Mouse (Mus musculus) left cerebral cortex, adult 18-20 months (tissue): ENCODE results near the gene Adssl1. TPM values are rescaled to one million over a fixed set of nuclear protein-coding genes. Genes with fewer than 3 reads are reported as not detected.

Source experiments
- DNase-seq, 2 experiments: peaks; one replicate each; pipeline ENCODE4 v3.0.0; 2021 to 2022; ENCODE audit warnings: low spot score in 2 of 2, mixed read lengths in 1 of 2
- total RNA-seq, 2 experiments: library from RNA; stranded (reverse); gene quantifications; 2 replicates each; pipeline ENCODE4 v1.2.3; 2021

Gene Adssl1
- total RNA-seq, 2 experiments from 2014 or later, result 16.4 to 19.7 TPM

GRCm38 (mm10) chr12:112620354-112621061, 663 bp downstream of the Adssl1 start:
- no peak for DNase-seq

- DNase-seq, result no peak
Observed at GRCm38 (mm10) chr12:112621900-112622299, 2.1 kb downstream of the Adssl1 start.

GRCm38 (mm10) chr12:112623742-112624141, 3.9 kb downstream of the Adssl1 start:
- peak; percentile 69 to 80 for DNase-seq

GRCm38 (mm10) chr12:112625700-112626099, 5.9 kb downstream of the Adssl1 start:
- DNase-seq, result no peak

- no peak for DNase-seq
Observed at GRCm38 (mm10) chr12:112626455-112626854, 6.6 kb downstream of the Adssl1 start.

- no peak for DNase-seq
Observed at GRCm38 (mm10) chr12:112627097-112627881, 7.4 kb downstream of the Adssl1 start.

GRCm38 (mm10) chr12:112628197-112628596, 8.4 kb downstream of the Adssl1 start:
- DNase-seq, result no peak

GRCm38 (mm10) chr12:112628928-112629721, 9.3 kb downstream of the Adssl1 start:
- peak; percentile 41 to 44 for DNase-seq

- no peak for DNase-seq
Observed at GRCm38 (mm10) chr12:112630029-112630428, 10.2 kb downstream of the Adssl1 start.

- no peak for DNase-seq
Observed at GRCm38 (mm10) chr12:112630796-112631195, 11.0 kb downstream of the Adssl1 start.

- DNase-seq, result no peak
Observed at GRCm38 (mm10) chr12:112631472-112631871, 11.6 kb downstream of the Adssl1 start.

GRCm38 (mm10) chr12:112632084-112632777, 12.4 kb downstream of the Adssl1 start:
- DNase-seq, result no peak

GRCm38 (mm10) chr12:112632907-112633306, 13.1 kb downstream of the Adssl1 start:
- DNase-seq, result no peak

- no peak for DNase-seq
Observed at GRCm38 (mm10) chr12:112633686-112634085, 13.8 kb downstream of the Adssl1 start.

- no peak for DNase-seq
Observed at GRCm38 (mm10) chr12:112639526-112639925, 19.7 kb downstream of the Adssl1 start.

- no peak for DNase-seq
Observed at GRCm38 (mm10) chr12:112643126-112643525, 23.3 kb downstream of the Adssl1 start.

GRCm38 (mm10) chr12:112644180-112644854, 24.5 kb downstream of the Adssl1 start, which contains the start of gene Siva1:
Siva1 (plus strand) TSS chr12:112644679.
- DNase-seq, result peak; percentile 98 to 99

GRCm38 (mm10) chr12:112644855-112645506, 25.1 kb downstream of the Adssl1 start:
- peak; percentile 46 to 55 for DNase-seq

GRCm38 (mm10) chr12:112646139-112646538, 26.3 kb downstream of the Adssl1 start:
- no peak for DNase-seq

- DNase-seq, result no peak
Observed at GRCm38 (mm10) chr12:112648081-112648480, 28.2 kb downstream of the Adssl1 start.
